Mouse (Mus musculus): ENCODE measurements at regions not wholly inside any gene's neighbourhood (a gene's known extent, or its start where the extent isn't known, plus 50 kb on each side); places are given as distances from the start of the nearest gene placed in this dataset.

DNA sequence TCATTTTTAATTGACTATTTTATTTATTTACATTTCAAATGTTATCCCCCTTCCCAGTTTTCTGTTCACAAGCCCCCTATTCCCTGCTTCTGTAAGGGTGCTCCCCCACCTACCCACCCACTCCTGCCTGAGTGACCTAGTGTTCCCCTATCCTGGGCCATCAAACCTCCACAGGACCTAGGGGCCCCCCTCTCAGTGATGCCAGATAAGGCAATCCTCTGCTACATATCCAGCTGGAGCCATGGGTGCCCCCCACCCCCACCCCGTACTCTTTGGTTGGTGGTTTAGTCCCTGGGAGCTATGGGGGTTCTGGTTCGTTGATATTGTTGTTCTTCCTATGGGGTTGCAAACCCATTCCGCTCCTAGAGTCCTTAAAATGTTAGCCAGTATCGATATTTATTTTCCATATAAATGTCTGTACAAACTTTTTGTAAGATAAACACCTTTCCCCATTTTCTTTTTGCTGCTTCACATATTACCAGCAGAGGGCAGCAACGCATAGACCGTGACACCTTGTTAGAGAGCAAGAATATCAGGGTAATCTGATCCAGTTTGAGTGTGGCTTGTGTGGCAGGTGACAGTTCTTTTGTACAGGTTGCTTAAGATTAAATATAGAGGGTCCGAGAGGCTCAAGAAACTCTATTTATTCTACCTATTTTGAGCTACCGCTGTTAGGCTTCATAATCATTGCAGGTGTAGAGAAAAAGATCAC is 177.2 kb upstream of the Scn7a start:
- DNase-seq = peak; percentile 4

DNA sequence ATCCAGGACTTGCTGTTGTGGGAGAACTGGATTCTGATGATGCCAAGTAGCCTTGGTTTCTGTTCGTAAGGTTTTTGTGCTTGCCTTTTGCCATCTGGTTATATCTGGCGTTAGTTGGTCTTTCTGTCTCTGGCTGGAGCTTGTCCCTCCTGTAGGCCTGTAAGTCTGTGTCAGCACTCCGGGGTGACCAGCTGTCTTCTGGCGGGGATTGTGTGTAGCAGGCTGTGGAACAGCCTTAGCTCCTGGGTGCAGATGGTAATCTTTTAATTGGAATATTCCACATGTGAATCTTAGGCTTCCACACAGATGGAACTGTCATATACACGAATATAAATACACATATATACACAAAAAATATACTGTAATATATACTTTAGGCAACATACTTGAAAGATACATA is 156.5 kb upstream of the Scn7a start:
- DNase-seq = no peak

DNA sequence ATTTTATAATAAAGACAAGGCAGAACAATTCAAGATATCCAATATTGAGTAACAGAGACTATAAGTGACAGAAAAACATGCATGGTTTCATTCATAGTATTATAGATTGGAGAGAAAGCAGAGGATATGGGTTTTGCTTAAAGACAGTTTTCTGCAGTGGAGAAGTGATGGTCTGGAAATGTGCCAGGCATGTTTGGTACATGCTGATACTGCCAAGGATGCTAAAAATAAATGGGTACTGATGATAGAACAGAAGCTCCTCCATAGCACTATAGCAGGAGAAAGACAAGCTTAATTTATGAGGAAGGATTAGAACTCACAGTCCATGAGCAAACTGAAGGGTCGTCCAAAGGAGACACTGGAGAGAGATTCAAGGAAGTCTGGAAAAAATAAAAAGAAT is 113.3 kb upstream of the Scn7a start:
- DNase-seq = no peak

DNA sequence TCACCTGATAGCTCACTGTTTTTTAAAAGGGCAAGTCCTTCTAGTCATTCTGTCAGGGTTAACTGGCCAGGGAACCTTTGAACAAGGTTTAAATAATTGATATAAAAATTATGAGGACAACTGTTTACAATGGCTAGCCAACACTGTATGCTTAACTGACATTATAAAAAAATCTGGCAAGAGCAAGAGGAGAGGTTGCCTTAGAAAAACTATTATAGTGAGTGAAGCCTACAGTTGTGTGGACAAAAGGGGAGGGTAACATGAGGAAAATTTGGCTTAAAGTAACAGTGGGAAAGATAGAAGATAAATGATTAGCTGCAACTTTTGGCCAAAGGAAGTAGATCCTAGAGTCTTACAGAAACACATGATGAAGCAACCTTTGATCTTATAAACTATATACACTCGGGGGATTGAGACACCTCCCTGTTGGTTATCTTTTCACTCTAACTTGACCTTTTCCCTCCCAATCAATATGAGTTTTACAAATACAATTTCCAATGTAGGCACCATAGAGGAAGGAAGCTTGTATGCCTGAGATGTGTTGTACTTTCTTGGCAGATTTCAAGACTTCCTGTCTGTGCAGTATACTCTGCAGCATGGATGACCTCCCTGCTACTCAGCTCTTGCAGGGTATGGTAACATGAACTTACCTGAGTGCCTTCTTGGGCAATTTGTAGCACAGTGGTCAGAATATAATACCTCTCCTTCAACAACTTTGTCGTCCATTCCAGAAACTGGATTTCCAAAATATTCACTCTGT is 82.9 kb upstream of the Scn7a start:
- no peak for DNase-seq

Measured in cerebellum, adult 11 months (tissue).